ENCODE assay signal across 10 mouse cellular contexts in genomic region chr10:117681999-117682857, GRCm38 (mm10). TPM values are rescaled to one million over a fixed set of nuclear protein-coding genes. Genes with fewer than 3 reads are reported as not detected.
A peak's percentile ranks its signal among the peaks of the same experiment; 100 is the strongest.
DNase-seq lines count a peak whose midpoint lies in the region; ATAC-seq and TF ChIP-seq lines count a peak whose summit lies in the region.
"Had no signal": no experiment of that assay in that cellular context is flagged by ENCODE, and none has a peak within 500 bp of the region (broad histone marks: within the 10 kb centered on the region; RNA-seq: fewer than 3 reads in every experiment).

No protein-coding gene starts in this region.

- H3K27me3 ChIP-seq in hindbrain, embryonic 10.5 days (ENCODE audit: insufficient read depth, poor library complexity, severe bottlenecking), result no peaks in the 10 kb centered on the region
- H3K27me3 ChIP-seq in hindbrain, embryonic 14.5 days (ENCODE audit: control insufficient read depth, insufficient read depth, low read length), result no peaks in the 10 kb centered on the region
- no peaks in the 10 kb centered on the region for H3K27me3 ChIP-seq in small intestine, adult 2 months (ENCODE audit: control insufficient read depth, insufficient read depth, low read length)
- H3K27me3 ChIP-seq: embryonic facial prominence, embryonic 12.5 days; limb, embryonic 13.5 days had no signal

- H3K9ac ChIP-seq in hindbrain, embryonic 14.5 days, result no peak overlapping the region
- H3K9ac ChIP-seq: embryonic facial prominence, embryonic 12.5 days; limb, embryonic 13.5 days had no signal

- H3K27ac ChIP-seq in hindbrain, embryonic 10.5 days, result no peak overlapping the region
- H3K27ac ChIP-seq in hindbrain, embryonic 14.5 days, result no peak overlapping the region
- H3K27ac ChIP-seq in small intestine, adult 2 months (ENCODE audit: insufficient read depth, low read depth, low read length), result no peak overlapping the region
- H3K27ac ChIP-seq: embryonic facial prominence, embryonic 12.5 days had no signal

- TF ChIP-seq POLR2A in small intestine, adult 2 months (IDR thresholded peaks at IDR 0.05; ENCODE audit: low read depth, low read length), result no peak

- no peak overlapping the region for H3K4me2 ChIP-seq in hindbrain, embryonic 14.5 days (replicated peaks)
- H3K4me2 ChIP-seq: embryonic facial prominence, embryonic 12.5 days had no signal

- H3K36me3 ChIP-seq in hindbrain, embryonic 10.5 days, result peaks cover 6% of the 10 kb centered on the region; the same call in 1 of the 2 replicates
- peaks cover 4% of the 10 kb centered on the region; the same call in 1 of the 2 replicates for H3K36me3 ChIP-seq in hindbrain, embryonic 14.5 days (replicated peaks; ENCODE audit: control insufficient read depth, insufficient read depth)
- peaks cover 2% of the 10 kb centered on the region; the same call in 1 of the 2 replicates for H3K36me3 ChIP-seq in small intestine, adult 2 months (ENCODE audit: control insufficient read depth, insufficient read depth, low read length)
- H3K36me3 ChIP-seq: embryonic facial prominence, embryonic 12.5 days; limb, embryonic 13.5 days had no signal

- no peaks in the 10 kb centered on the region for H3K4me1 ChIP-seq in hindbrain, embryonic 10.5 days (replicated peaks)
- no peaks in the 10 kb centered on the region for H3K4me1 ChIP-seq in hindbrain, embryonic 14.5 days (replicated peaks; ENCODE audit: control insufficient read depth, insufficient read depth, low read length)
- no peaks in the 10 kb centered on the region for H3K4me1 ChIP-seq in small intestine, adult 2 months (ENCODE audit: control insufficient read depth, insufficient read depth, insufficient read length, low read length)
- H3K4me1 ChIP-seq: embryonic facial prominence, embryonic 12.5 days had no signal

- 64% methylated on average over 14 of the region's 14 CpGs for WGBS in hindbrain, embryonic 10.5 days
- WGBS in hindbrain, embryonic 14.5 days, result 66% methylated on average over 14 of the region's 14 CpGs
- WGBS in small intestine, adult 2 months, result 84% methylated on average over 14 of the region's 14 CpGs

- peak; percentile 52 for DNase-seq in hindbrain, embryonic 10.5 days (ENCODE audit: low spot score)
- DNase-seq in hindbrain, embryonic 14.5 days (ENCODE audit: low spot score), result no peak
- DNase-seq in thymus, postnatal 4 days, result peak; percentile 50
- no peak for DNase-seq in thymus, postnatal 10 days (ENCODE audit: low spot score in 2 of 2)
- peak; percentile 44 to 50 for DNase-seq in cerebellum, postnatal 36 days
- DNase-seq in left cerebral cortex, postnatal 25 days (ENCODE audit: low spot score in 2 of 2), result peak; percentile 35 to 37
- DNase-seq in urinary bladder, postnatal 25 days (ENCODE audit: low spot score), result no peak

- ATAC-seq in hindbrain, embryonic 14.5 days (ENCODE audit: low FRiP score), result no peak

- TF ChIP-seq CTCF in small intestine, adult 2 months (IDR thresholded peaks at IDR 0.05; ENCODE audit: extremely low read depth, insufficient read length, insufficient replicate concordance, low read depth, low read length), result peak; percentile 45; the same call in 1 of the 2 replicates

- no peaks in the 10 kb centered on the region for H3K9me3 ChIP-seq in hindbrain, embryonic 10.5 days
- no peaks in the 10 kb centered on the region for H3K9me3 ChIP-seq in hindbrain, embryonic 14.5 days (ENCODE audit: control insufficient read depth, low read length)
- H3K9me3 ChIP-seq: embryonic facial prominence, embryonic 12.5 days; limb, embryonic 13.5 days had no signal

- no peak overlapping the region for H3K4me3 ChIP-seq in hindbrain, embryonic 10.5 days
- no peak overlapping the region for H3K4me3 ChIP-seq in hindbrain, embryonic 14.5 days (replicated peaks; ENCODE audit: low read length)
- no peak overlapping the region for H3K4me3 ChIP-seq in small intestine, adult 2 months (ENCODE audit: low read depth, low read length)
- H3K4me3 ChIP-seq: embryonic facial prominence, embryonic 12.5 days; limb, embryonic 13.5 days had no signal

- intact Hi-C loops in left cerebral cortex, postnatal 25 days (cut with DNase I), result no loop called here

RNA-seq across cellular contexts. Expression of gene Mdm2, which starts 28.3 kb away (rescaled TPM):
- 63.4 and 67.5 TPM in 2 replicates for polyA plus RNA-seq in hindbrain, embryonic 10.5 days (2016; fragmentation: Nextera tagmentation; extraction: Ambion mirVana)
- 47.2 and 48.4 TPM in 2 replicates for polyA plus RNA-seq in hindbrain, embryonic 14.5 days (2014; fragmentation: Nextera tagmentation; extraction: Ambion mirVana)
- 10 to 100 TPM; 53.4 to 57.5 TPM for total RNA-seq in left cerebral cortex, postnatal 25 days (2021)
- polyA plus RNA-seq in small intestine, adult 2 months (2012; rRNA removed), result 16.2 and 39.2 TPM in 2 replicates

RNA-seq across cellular contexts. Expression of gene Cpm, which starts 52.9 kb away (rescaled TPM):
- 5.9 and 6.0 TPM in 2 replicates for polyA plus RNA-seq in hindbrain, embryonic 10.5 days (2016; fragmentation: Nextera tagmentation; extraction: Ambion mirVana)
- 2.8 and 3.0 TPM in 2 replicates for polyA plus RNA-seq in hindbrain, embryonic 14.5 days (2014; fragmentation: Nextera tagmentation; extraction: Ambion mirVana)
- 1 to 10 TPM; 4.0 to 5.3 TPM for total RNA-seq in left cerebral cortex, postnatal 25 days (2021)
- 3.1 and 13.8 TPM in 2 replicates for polyA plus RNA-seq in small intestine, adult 2 months (2012; rRNA removed)

Comparison
In these comparisons a context has a peak if more than half of its experiments do, and no peak if none do; other contexts are left out.
1. DNase-seq: peak in hindbrain, embryonic 10.5 days (single experiment), thymus, postnatal 4 days (single experiment), cerebellum, postnatal 36 days (2 of 2) and left cerebral cortex, postnatal 25 days (2 of 2); none in hindbrain, embryonic 14.5 days (single experiment), thymus, postnatal 10 days (0 of 2) and urinary bladder, postnatal 25 days (single experiment).